Mouse (Mus musculus) thymus, adult 2 months (tissue): Measurements from ENCODE around the gene Zfp985.

ENCODE experiments used
- CTCF ChIP-seq: fragments of 200-500 bp; IDR thresholded peaks from 2 replicates; pipeline ENCODE4 v1.5.1; 2012; ENCODE audit warnings: mild to moderate bottlenecking, control low read depth, low read length, moderate library complexity, borderline replicate concordance; ENCODE audit not compliant: control insufficient read depth, poor library complexity, insufficient read depth; ENCODE audit errors: extremely low read depth
- POLR2A ChIP-seq: fragments of 200-500 bp; IDR thresholded peaks from 2 replicates; pipeline ENCODE4 v1.6.1; 2012; ENCODE audit warnings: mild to moderate bottlenecking, low read length, control low read depth, moderate library complexity; ENCODE audit not compliant: control insufficient read depth, poor library complexity, insufficient read depth; ENCODE audit errors: extremely low read depth

- TF ChIP-seq CTCF = no peak
- TF ChIP-seq POLR2A = no peak
Observed at GRCm38 (mm10) chr4:147586511-147587473, 33.7 kb downstream of the Zfp985 start.
